Mouse (Mus musculus) kidney, embryonic 16.5 days (tissue): ENCODE measurements at regions not wholly inside any gene's neighbourhood (a gene's known extent, or its start where the extent isn't known, plus 50 kb on each side); places are given as distances from the start of the nearest gene placed in this dataset.

Experiments
- ATAC-seq: fragments of 200-750 bp; cut with Nextera tagmentation; 2 replicates; pipeline ENCODE4 v1.8.0; 2017; ENCODE audit warnings: moderate TSS enrichment; ENCODE audit not compliant: low FRiP score, low TSS enrichment
- H3K27ac ChIP-seq: fragments of 300-500 bp; sonication (generic); 2 replicates; pipeline ENCODE4 v1.5.1; 2014; ENCODE audit warnings: low read length
- H3K27me3 ChIP-seq: fragments of 300-500 bp; sonication (generic); 2 replicates; pipeline ENCODE4 v1.6.1; 2014; ENCODE audit warnings: low read length, control low read depth, mixed read lengths; ENCODE audit not compliant: insufficient read depth
- H3K36me3 ChIP-seq: fragments of 300-500 bp; sonication (generic); 2 replicates; pipeline ENCODE4 v1.6.1; 2014; ENCODE audit warnings: low read length, control low read depth, mixed read lengths; ENCODE audit not compliant: insufficient read depth
- H3K4me1 ChIP-seq: fragments of 300-500 bp; sonication (generic); 2 replicates; pipeline ENCODE4 v1.6.1; 2014; ENCODE audit warnings: low read length, control low read depth, mixed read lengths; ENCODE audit not compliant: insufficient read depth
- H3K4me2 ChIP-seq: fragments of 300-500 bp; sonication (generic); replicated peaks from 2 replicates; pipeline ENCODE4 v1.6.1; 2014; ENCODE audit warnings: low read depth, low read length
- H3K4me3 ChIP-seq: fragments of 300-500 bp; sonication (generic); 2 replicates; pipeline ENCODE4 v1.5.1; 2014; ENCODE audit warnings: mild to moderate bottlenecking, low read length
- H3K9ac ChIP-seq: fragments of 300-500 bp; sonication (generic); replicated peaks from 2 replicates; pipeline ENCODE4 v1.6.1; 2014; ENCODE audit warnings: low read length
- H3K9me3 ChIP-seq: fragments of 300-500 bp; sonication (generic); 2 replicates; pipeline ENCODE4 v1.6.1; 2016; ENCODE audit warnings: low read length, control low read depth
- WGBS: fragments of 180-500 bp; shearing (Covaris S2); extraction: QIAGEN DNeasy Blood & Tissue Kit; methylation state at CpG from one replicate; pipeline ENCODE4 v1.1.7; 2014; 5-methylcytosine and 5-hydroxymethylcytosine counted together

DNA sequence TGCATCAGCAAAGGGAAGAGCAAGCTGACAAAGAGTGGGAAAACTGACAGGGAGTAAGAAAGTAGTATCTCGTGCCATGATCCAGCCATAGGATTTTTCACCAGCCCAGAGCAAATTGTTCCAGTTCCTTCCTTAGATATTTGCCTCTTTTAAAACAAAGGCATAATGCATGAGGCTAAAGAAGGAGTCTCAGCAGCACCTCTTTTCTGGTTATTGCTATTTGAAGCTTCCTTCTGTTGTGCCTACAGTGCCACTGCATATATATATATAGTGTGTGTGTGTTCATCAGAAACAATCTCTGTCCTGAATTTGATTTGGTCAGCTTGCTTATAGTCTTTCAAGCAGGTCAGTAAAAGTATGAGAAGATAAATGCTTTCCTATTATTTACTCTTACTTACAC, 117.9 kb upstream of the Fshr start:
- H3K4me3 ChIP-seq: no peak overlapping the region
- 86% methylated on average over 1 of the region's 1 CpGs for WGBS

GRCm38 (mm10) chr17:89311133-89311532, 110.7 kb upstream of the Fshr start:
- no peaks in the 10 kb centered on the region for H3K36me3 ChIP-seq
- no peaks in the 10 kb centered on the region for H3K9me3 ChIP-seq
- no peak overlapping the region for H3K9ac ChIP-seq
- ATAC-seq: no peak
- no peaks in the 10 kb centered on the region for H3K27me3 ChIP-seq
- H3K27ac ChIP-seq: no peak overlapping the region
- no peak overlapping the region for H3K4me2 ChIP-seq
- 88% methylated on average over 12 of the region's 12 CpGs for WGBS
- H3K4me1 ChIP-seq: no peaks in the 10 kb centered on the region
- H3K4me3 ChIP-seq: no peak overlapping the region

More for the DNA sequence above, 117.9 kb upstream of the Fshr start:
- H3K9me3 ChIP-seq: no peaks in the 10 kb centered on the region
- H3K36me3 ChIP-seq: no peaks in the 10 kb centered on the region
- H3K4me2 ChIP-seq: no peak overlapping the region
- no peak for ATAC-seq
- no peaks in the 10 kb centered on the region for H3K27me3 ChIP-seq
- no peak overlapping the region for H3K27ac ChIP-seq
- H3K4me1 ChIP-seq: no peaks in the 10 kb centered on the region
- H3K9ac ChIP-seq: no peak overlapping the region

- H3K4me2 ChIP-seq: no peak overlapping the region
- no peak overlapping the region for H3K9ac ChIP-seq
- H3K36me3 ChIP-seq: no peaks in the 10 kb centered on the region
- H3K9me3 ChIP-seq: no peaks in the 10 kb centered on the region
- no peak overlapping the region for H3K4me3 ChIP-seq
- ATAC-seq: no peak
- H3K4me1 ChIP-seq: no peaks in the 10 kb centered on the region
- H3K27me3 ChIP-seq: no peaks in the 10 kb centered on the region
- H3K27ac ChIP-seq: no peak overlapping the region
- WGBS: 86% methylated on average over 4 of the region's 4 CpGs
Measured at GRCm38 (mm10) chr17:89301325-89301724, 100.8 kb upstream of the Fshr start.

DNA sequence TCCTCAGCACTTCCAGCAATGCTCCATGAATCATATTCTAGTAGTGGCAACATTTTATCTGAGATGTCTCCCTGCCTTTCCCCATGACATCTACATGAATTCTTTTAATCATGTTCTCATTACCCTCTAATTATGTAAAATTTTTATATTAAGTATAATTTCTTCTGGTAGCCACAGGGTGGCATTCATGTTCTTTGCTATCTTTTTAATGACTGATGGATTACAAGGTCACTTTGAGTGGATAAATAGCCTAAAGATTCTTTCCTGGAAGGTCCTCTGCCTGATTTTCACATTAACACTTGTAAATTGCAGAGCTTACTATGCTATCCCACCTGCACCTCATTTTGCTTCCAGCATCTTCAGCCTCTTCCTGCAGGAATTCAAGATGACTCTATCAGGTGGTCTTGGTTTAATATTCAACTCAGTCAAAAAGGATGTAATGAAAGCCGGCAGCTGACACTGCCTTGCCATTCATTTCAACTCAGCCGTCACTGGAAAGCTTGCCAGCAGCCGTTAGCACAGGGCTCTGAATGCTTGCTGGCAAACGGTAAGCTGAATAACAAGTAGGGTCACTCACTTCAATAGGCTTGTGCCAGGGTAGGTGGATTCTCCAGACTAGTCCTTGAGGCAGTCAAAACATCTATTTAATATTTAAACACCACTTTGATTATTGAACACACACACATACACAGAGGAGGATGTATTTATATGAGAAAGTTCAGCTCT, 97.0 kb upstream of the Fshr start:
- Histone ChIP-seq H3K4me2 (no peak overlapping the region), H3K4me1 (no peaks in the 10 kb centered on the region), H3K27me3 (no peaks in the 10 kb centered on the region), H3K36me3 (no peaks in the 10 kb centered on the region), H3K9me3 (no peaks in the 10 kb centered on the region), H3K9ac (no peak overlapping the region), H3K4me3 (no peak overlapping the region), H3K27ac (no peak overlapping the region)
- ATAC-seq: no peak
- 72% methylated on average over 4 of the region's 4 CpGs for WGBS

DNA sequence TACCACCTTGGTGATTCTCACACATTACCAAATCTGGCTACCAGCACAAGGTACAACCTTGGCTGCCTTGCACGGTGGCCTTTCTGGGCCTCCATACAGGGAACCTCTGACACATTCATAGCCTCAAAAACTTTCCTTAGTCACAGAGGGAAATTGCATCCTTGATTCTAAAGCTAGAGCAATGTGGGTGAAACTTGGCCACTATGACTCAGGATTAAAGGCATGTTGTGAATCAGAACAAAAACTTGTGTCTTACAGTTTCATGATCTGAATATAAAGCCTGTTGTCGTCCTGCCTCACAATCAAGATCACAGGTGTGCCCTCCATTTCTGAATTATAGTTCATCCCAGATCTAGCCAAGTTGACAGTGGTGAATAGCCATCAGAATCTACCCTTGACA, 80.8 kb upstream of the Fshr start:
- no peaks in the 10 kb centered on the region for H3K4me1 ChIP-seq
- 90% methylated on average over 2 of the region's 2 CpGs for WGBS
- H3K27ac ChIP-seq: no peak overlapping the region
- no peak for ATAC-seq
- no peaks in the 10 kb centered on the region for H3K9me3 ChIP-seq
- H3K4me3 ChIP-seq: no peak overlapping the region
- no peaks in the 10 kb centered on the region for H3K27me3 ChIP-seq
- H3K36me3 ChIP-seq: no peaks in the 10 kb centered on the region
- H3K4me2 ChIP-seq: no peak overlapping the region
- no peak overlapping the region for H3K9ac ChIP-seq

GRCm38 (mm10) chr17:89272141-89272540, 71.7 kb upstream of the Fshr start:
- no peak overlapping the region for H3K4me2 ChIP-seq
- no peaks in the 10 kb centered on the region for H3K4me1 ChIP-seq
- no peaks in the 10 kb centered on the region for H3K9me3 ChIP-seq
- no peak overlapping the region for H3K9ac ChIP-seq
- no peak for ATAC-seq
- H3K27ac ChIP-seq: no peak overlapping the region
- H3K36me3 ChIP-seq: no peaks in the 10 kb centered on the region
- no peak overlapping the region for H3K4me3 ChIP-seq
- no peaks in the 10 kb centered on the region for H3K27me3 ChIP-seq

GRCm38 (mm10) chr17:89255687-89256086, 55.2 kb upstream of the Fshr start:
- Histone ChIP-seq H3K36me3 (no peaks in the 10 kb centered on the region), H3K27ac (no peak overlapping the region), H3K9me3 (no peaks in the 10 kb centered on the region), H3K4me2 (no peak overlapping the region), H3K27me3 (no peaks in the 10 kb centered on the region), H3K4me1 (no peaks in the 10 kb centered on the region), H3K9ac (no peak overlapping the region), H3K4me3 (no peak overlapping the region)
- no peak for ATAC-seq
- WGBS: 76% methylated on average over 3 of the region's 3 CpGs

GRCm38 (mm10) chr17:89250811-89251210, 50.3 kb upstream of the Fshr start:
- ATAC-seq: no peak
- Histone ChIP-seq H3K36me3 (no peaks in the 10 kb centered on the region), H3K27me3 (no peaks in the 10 kb centered on the region), H3K4me2 (no peak overlapping the region), H3K4me1 (no peaks in the 10 kb centered on the region), H3K9ac (no peak overlapping the region), H3K4me3 (no peak overlapping the region), H3K27ac (no peak overlapping the region), H3K9me3 (no peaks in the 10 kb centered on the region)
- 67% methylated on average over 5 of the region's 5 CpGs for WGBS
